8 mouse cellular contexts compared by ENCODE assay signal in the genomic region with DNA sequence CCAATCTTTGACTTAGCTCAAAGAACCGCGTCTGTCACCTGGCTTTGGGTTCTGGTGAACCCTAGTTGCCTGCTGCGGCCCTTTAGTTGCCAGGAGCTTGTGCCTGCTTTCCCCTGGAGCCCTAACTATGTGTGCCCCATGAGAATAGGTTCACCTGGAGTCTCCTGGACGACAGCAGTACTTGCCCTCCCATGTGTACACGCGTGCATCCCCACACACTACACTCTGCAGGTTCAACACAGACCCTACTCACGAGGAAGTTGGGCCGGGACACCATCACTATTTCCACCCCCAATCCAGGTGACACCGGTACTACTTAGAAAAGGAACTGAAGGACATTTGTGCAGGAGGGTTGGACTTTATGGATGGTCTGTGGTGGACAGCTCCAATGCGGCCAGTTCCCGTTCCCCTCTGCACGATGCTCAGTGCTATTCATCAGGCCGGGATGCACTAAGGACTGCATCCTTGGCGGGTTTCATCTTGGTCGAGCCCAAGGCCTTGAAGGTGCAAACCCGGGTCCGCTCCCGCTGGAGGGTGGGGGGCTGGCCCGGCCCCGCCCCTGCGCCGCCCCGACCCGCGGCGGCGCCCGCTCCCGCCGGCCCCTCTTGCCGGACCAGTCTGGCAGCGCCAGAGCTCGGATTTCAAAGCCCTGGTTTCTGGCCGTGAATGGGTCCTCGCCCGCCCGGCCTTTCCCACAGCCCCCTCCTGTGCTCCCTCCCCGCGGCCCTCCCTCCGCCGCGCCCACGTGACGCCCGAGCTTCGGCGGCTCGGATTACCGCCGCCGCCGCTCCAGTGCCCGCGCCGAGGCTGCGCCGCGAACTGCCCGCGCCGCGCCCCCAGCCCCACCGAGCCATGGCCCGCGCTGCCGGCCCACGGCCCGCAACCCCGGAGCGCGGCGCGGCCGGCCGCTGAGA. TPM values are rescaled to one million over a fixed set of nuclear protein-coding genes. Genes with fewer than 3 reads are reported as not detected.
DNase-seq lines count a peak whose midpoint lies in the region; ATAC-seq and TF ChIP-seq lines count a peak whose summit lies in the region.

TSS of gene Mtss1l (plus strand) at position 792 of the 914 bp plus-strand sequence.

- H3K4me2 ChIP-seq in forebrain, embryonic 12.5 days = peak within 1 kb of the TSS; percentile 77
- H3K4me2 ChIP-seq in heart, postnatal 0 days (ENCODE audit: low read depth, low read length) = peak within 1 kb of the TSS; percentile 81

- H3K36me3 ChIP-seq in forebrain, embryonic 12.5 days (replicated peaks) = peaks cover 5% of the 10 kb centered on the region
- H3K36me3 ChIP-seq in heart, postnatal 0 days (replicated peaks; ENCODE audit: control insufficient read depth, insufficient read depth, low read length) = peaks cover 2% of the 10 kb centered on the region; the same call in 1 of the 2 replicates

- peak; percentile 56 for TF ChIP-seq POLR2A in brain, embryonic 14.5 days (IDR thresholded peaks at IDR 0.05; ENCODE audit: borderline replicate concordance, extremely low read depth, insufficient read depth, insufficient read length, poor library complexity, severe bottlenecking)
- 0 out of 2 replicates have a peak, but pooled peaks have one; percentile 12 for TF ChIP-seq POLR2A in lung, adult 2 months (IDR thresholded peaks at IDR 0.05; ENCODE audit: borderline replicate concordance, extremely low read depth, low read depth, low read length)

- no peak for TF ChIP-seq EP300 in heart, postnatal 0 days (IDR thresholded peaks at IDR 0.05; ENCODE audit: low read depth)

- peak; percentile 90 for ATAC-seq in forebrain, embryonic 12.5 days (ENCODE audit: low FRiP score)
- peak; percentile 84 for ATAC-seq in heart, postnatal 0 days (ENCODE audit: insufficient read depth, low read depth)

- peak within 1 kb of the TSS; percentile 91 for H3K9ac ChIP-seq in forebrain, embryonic 12.5 days
- peak within 1 kb of the TSS; percentile 90 for H3K9ac ChIP-seq in heart, postnatal 0 days (replicated peaks; ENCODE audit: low read depth, low read length)

- peak within 1 kb of the TSS; percentile 89 for H3K27ac ChIP-seq in forebrain, embryonic 12.5 days
- H3K27ac ChIP-seq in heart, postnatal 0 days (ENCODE audit: low read depth) = peak within 1 kb of the TSS; percentile 89

- H3K4me1 ChIP-seq in forebrain, embryonic 12.5 days = peaks cover 68% of the 10 kb centered on the region
- H3K4me1 ChIP-seq in heart, postnatal 0 days (ENCODE audit: control insufficient read depth, insufficient read depth) = peaks cover 28% of the 10 kb centered on the region
- H3K4me1 ChIP-seq in lung, adult 2 months (ENCODE audit: control insufficient read depth, insufficient read depth, low read length) = peaks cover 31% of the 10 kb centered on the region

- 4% methylated on average over 52 of the region's 75 CpGs for WGBS in forebrain, embryonic 12.5 days
- 9% methylated on average over 58 of the region's 75 CpGs for WGBS in heart, postnatal 0 days
- 8% methylated on average over 73 of the region's 75 CpGs for WGBS in lung, adult 2 months

- no peak for TF ChIP-seq CTCF in brain, embryonic 14.5 days (IDR thresholded peaks at IDR 0.05; ENCODE audit: borderline replicate concordance, extremely low read depth, insufficient read depth, insufficient read length)
- no peak for TF ChIP-seq CTCF in heart, postnatal 0 days (IDR thresholded peaks at IDR 0.05; ENCODE audit: low read depth)
- TF ChIP-seq CTCF in lung, adult 2 months (IDR thresholded peaks at IDR 0.05; ENCODE audit: insufficient read depth, low read length) = no peak

- H3K27me3 ChIP-seq in forebrain, embryonic 12.5 days = no peaks in the 10 kb centered on the region; the same call in 1 of the 2 replicates
- H3K27me3 ChIP-seq in heart, postnatal 0 days (ENCODE audit: control insufficient read depth, insufficient read depth, low read length) = no peaks in the 10 kb centered on the region

- H3K4me3 ChIP-seq in forebrain, embryonic 12.5 days (replicated peaks) = peak within 1 kb of the TSS; percentile 80
- H3K4me3 ChIP-seq in heart, postnatal 0 days (ENCODE audit: low read depth, low read length) = peak within 1 kb of the TSS; percentile 76
- peak within 1 kb of the TSS; percentile 90 for H3K4me3 ChIP-seq in lung, adult 2 months (replicated peaks; ENCODE audit: extremely low read depth, low read depth, low read length)

- H3K9me3 ChIP-seq in forebrain, embryonic 12.5 days = no peaks in the 10 kb centered on the region
- H3K9me3 ChIP-seq in heart, postnatal 0 days (replicated peaks; ENCODE audit: control insufficient read depth, low read length) = no peaks in the 10 kb centered on the region

- DNase-seq in ES-CJ7 (ENCODE audit: low read depth, low spot score) = peak; percentile 81
- DNase-seq in brain, embryonic 14.5 days (ENCODE audit: low read depth) = peak; percentile 95
- DNase-seq in heart, postnatal 0 days (ENCODE audit: low spot score) = peak; percentile 73
- peak; percentile 88 to 94 for DNase-seq in kidney, postnatal 4 days
- DNase-seq in lung, adult 2 months = peak; percentile 64
- peak; percentile 87 for DNase-seq in retina, embryonic 14.5 days (ENCODE audit: low spot score)
- DNase-seq in yolk sac, embryonic 10.5 days (ENCODE audit: low spot score) = peak; percentile 85

RNA-seq across cellular contexts. Expression of gene Mtss1l, which starts in this region (rescaled TPM):
- 117 and 189 TPM in 2 replicates for polyA plus RNA-seq in brain, embryonic 14.5 days (2012; rRNA removed)
- 8.9 and 10.0 TPM in 2 replicates for polyA plus RNA-seq in forebrain, embryonic 12.5 days (2016; fragmentation: Nextera tagmentation; extraction: Ambion mirVana)
- total RNA-seq in heart, postnatal 0 days (2014; rRNA removed; ENCODE audit: low replicate concordance) = 11.3 and 12.6 TPM in 2 replicates
- 4.1 and 5.1 TPM in 2 replicates for polyA plus RNA-seq in heart, postnatal 0 days (2015; fragmentation: Nextera tagmentation; extraction: Ambion mirVana)
- polyA plus RNA-seq in lung, adult 2 months (2012; rRNA removed) = 120 and 125 TPM in 2 replicates

Comparison
In these comparisons a context has a peak if more than half of its experiments do, and no peak if none do; other contexts are left out.
1. Peak in every context shown above with its lines: DNase-seq, ATAC-seq, H3K4me3 ChIP-seq and H3K27ac ChIP-seq.
2. RNA of gene Mtss1l (polyA plus RNA-seq): 117 to 189 TPM in brain, embryonic 14.5 days and 120 to 125 TPM in lung, adult 2 months; 8.9 to 10.0 TPM in forebrain, embryonic 12.5 days and 4.1 to 5.1 TPM in heart, postnatal 0 days; every median in the first group is over 10 times any median in the second.